Mouse (Mus musculus) kidney, postnatal 25 days (tissue): Measurements from ENCODE around the gene Hgd.

ENCODE experiments used
- DNase-seq, 2 experiments: peaks; one replicate each; pipeline ENCODE4 v3.0.0; 2021; ENCODE audit warnings: mixed read lengths in 2 of 2

Hgd gene

GRCm38 (mm10) chr16:37579994-37580393 lies at the start of gene Hgd:
Gene Hgd (plus strand): TSS chr16:37580153.
- DNase-seq = peak; percentile 58 to 78

GRCm38 (mm10) chr16:37530170-37530569 lies 49.8 kb upstream of the Hgd start:
- DNase-seq = peak; percentile 28 to 41

- no peak for DNase-seq
Observed at GRCm38 (mm10) chr16:37532046-37532445, 47.9 kb upstream of the Hgd start.

- DNase-seq = no peak
Observed at GRCm38 (mm10) chr16:37533369-37534068, 46.4 kb upstream of the Hgd start.

GRCm38 (mm10) chr16:37539240-37539610 lies 40.7 kb upstream of the Hgd start:
- no peak for DNase-seq

GRCm38 (mm10) chr16:37539611-37540580 lies 40.1 kb upstream of the Hgd start, which contains the start of the genes Gtf2e1 and Rabl3:
Gene Gtf2e1 (minus strand): TSS chr16:37539789.
Gene Rabl3 (plus strand): TSS chr16:37539885.
- peak; percentile 98 to 99 for DNase-seq

- no peak for DNase-seq
Observed at GRCm38 (mm10) chr16:37540776-37541175, 39.2 kb upstream of the Hgd start.

- DNase-seq = no peak
Observed at GRCm38 (mm10) chr16:37546312-37546711, 33.6 kb upstream of the Hgd start.

GRCm38 (mm10) chr16:37550266-37550665 lies 29.7 kb upstream of the Hgd start:
- DNase-seq = no peak

- DNase-seq = no peak
Observed at GRCm38 (mm10) chr16:37550981-37551380, 29.0 kb upstream of the Hgd start.

- no peak for DNase-seq
Observed at GRCm38 (mm10) chr16:37552824-37553223, 27.1 kb upstream of the Hgd start.

GRCm38 (mm10) chr16:37562414-37562813 lies 17.5 kb upstream of the Hgd start:
- DNase-seq = no peak

- no peak for DNase-seq
Observed at GRCm38 (mm10) chr16:37562961-37563360, 17.0 kb upstream of the Hgd start.

- no peak for DNase-seq
Observed at GRCm38 (mm10) chr16:37565117-37565516, 14.8 kb upstream of the Hgd start.

- no peak for DNase-seq
Observed at GRCm38 (mm10) chr16:37566107-37566506, 13.8 kb upstream of the Hgd start.

- DNase-seq = no peak
Observed at GRCm38 (mm10) chr16:37567113-37568050, 12.6 kb upstream of the Hgd start.

- no peak for DNase-seq
Observed at GRCm38 (mm10) chr16:37571554-37571953, 8.4 kb upstream of the Hgd start.

- no peak for DNase-seq
Observed at GRCm38 (mm10) chr16:37572117-37572754, 7.7 kb upstream of the Hgd start.

GRCm38 (mm10) chr16:37573061-37573460 lies 6.9 kb upstream of the Hgd start:
- no peak for DNase-seq

GRCm38 (mm10) chr16:37575325-37575724 lies 4.6 kb upstream of the Hgd start:
- DNase-seq = no peak

GRCm38 (mm10) chr16:37579591-37579990 lies 362 bp upstream of the Hgd start:
- DNase-seq = peak; percentile 21 to 74

- DNase-seq = peak in 1 of 2 experiments; percentile 9
Observed at GRCm38 (mm10) chr16:37580651-37581050, 698 bp downstream of the Hgd start.
